Mouse (Mus musculus): ENCODE results near the gene Emp2.

The Emp2 gene

DNA sequence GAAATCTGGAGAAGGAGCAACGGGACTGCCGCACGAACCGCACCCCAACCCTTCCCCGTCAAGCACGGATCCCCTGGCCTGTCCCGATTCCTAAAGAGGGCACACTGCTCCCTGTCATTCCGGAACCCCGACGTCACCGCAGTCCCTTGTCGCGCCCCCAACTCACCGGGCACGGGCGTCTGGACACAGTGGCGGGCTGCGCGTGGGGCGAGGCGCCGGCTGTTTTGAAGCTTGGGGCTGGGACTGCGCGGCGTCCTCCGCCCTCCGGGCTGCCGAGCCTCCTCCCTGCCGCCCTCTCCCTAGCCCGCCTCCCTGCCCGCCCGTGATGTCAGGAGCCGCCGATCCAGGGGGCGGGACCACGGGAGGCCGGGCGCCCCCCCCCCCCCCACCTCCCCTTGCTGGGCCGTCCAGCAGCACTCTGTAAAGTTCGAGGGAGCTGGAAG is at the start of gene Emp2:
Gene Emp2 (minus strand): TSS at position 323 of the 443 bp plus-strand sequence.
- peak; percentile 84 to 91 for DNase-seq

DNA sequence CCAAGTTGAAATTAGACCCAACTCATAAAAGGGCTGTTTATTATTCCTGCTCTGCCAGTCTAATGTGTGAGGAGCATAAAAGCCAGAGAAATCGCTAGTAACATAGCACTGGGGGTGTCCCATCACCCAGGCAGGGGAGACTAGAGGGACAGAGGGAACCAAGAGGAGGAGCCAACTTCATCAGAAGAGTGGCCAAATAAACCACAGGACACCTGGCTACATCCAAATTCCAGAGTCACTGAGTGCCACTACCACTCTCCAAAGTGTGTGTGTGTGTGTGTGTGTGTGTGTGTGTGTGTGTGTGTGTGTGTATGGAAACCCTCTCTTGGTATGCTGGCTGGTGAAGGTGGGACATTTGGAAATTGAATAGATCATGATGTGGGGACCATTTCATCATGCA is 49.3 kb upstream of the Emp2 start:
- no peak for DNase-seq

DNA sequence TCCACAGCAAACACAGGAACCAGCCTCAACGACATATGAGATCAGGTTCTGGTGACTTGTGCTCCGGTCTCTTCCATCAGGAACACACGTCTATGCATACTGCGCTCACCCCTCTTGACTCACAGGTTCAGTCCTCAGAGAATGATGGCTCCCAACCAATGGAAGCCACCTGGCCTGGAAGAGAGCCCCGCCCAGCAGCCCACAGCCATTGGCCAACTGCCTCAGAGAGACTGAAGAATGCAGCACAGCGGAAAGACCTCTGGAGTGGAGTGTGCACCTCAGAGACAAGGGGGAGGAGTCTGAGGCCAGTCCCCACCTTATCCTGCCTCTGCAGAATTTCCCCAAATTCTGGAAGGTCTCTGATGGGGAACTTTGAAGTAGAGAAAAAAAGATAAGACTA is 45.5 kb upstream of the Emp2 start:
- peak in 1 of 2 experiments; percentile 50 for DNase-seq

GRCm38 (mm10) chr16:10358010-10358934 is 44.5 kb upstream of the Emp2 start:
- peak; percentile 75 to 85 for DNase-seq

DNA sequence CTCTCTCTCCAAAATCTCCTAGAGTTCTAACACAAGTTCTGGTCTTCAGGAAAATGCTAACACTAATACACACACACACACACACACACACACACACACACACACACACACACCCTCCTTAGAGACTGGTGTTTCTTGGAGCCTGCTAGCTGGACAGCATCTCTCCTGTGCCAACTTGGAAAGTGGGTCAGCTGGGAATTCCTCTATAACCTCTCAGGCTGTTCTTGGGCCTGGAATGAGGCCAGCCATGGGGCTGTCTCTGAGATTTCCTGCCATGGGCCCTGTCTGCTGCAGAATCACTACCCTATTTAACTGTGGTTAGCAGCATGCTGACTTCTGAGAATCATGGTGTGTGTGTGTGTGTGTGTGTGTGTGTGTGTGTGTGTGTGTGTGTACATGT is 41.2 kb upstream of the Emp2 start:
- peak; percentile 73 to 87 for DNase-seq

DNA sequence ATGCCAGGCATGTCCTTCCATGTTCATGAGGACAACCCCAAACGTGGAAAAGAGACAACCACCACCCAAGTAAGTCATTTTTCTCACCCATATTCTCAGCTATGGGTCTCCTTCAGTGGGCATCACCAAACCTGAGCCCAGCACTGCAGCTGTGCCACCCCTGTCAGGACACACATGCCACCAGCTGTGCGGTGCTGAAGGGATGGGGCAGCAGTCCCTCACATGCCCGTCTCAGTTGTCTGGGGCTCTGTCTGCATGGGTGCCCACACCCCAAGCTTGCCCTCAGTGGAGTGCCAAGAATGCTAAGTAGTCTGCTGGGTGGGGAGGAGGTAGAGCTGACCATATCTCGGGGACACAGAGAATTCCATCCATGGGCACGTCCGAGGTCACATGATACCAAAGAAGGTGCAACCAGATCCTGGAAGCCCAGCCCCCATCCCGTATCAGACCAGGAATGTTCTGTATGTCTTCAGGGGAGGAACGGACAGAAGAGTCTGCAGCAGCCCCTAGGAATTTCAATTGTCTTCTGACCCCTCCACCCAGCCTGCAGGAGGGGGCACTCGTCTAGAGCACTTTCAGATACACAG is 37.4 kb upstream of the Emp2 start:
- DNase-seq: peak; percentile 62 to 87

DNA sequence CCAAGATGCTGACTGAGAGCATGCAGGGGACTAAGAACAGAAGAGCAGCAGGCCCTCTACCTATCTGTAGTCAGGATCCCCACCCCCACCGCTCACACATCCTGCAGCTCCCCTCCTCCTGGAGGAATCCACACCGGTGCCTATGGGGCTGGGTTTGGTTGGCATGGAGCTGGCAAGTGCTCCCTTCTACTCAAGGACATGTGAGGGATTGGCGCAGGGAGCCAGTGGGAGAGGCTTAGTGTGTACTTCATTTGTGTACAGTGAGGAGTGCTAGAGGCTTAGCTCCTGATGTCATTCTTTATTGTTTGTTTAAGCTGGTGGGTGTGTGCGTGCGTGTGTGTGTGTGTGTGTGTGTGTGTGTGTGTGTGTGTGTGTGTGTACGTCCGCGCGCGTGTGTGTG is 36.1 kb upstream of the Emp2 start:
- DNase-seq: peak; percentile 71 to 90

- peak; percentile 72 to 87 for DNase-seq
Measured at GRCm38 (mm10) chr16:10349436-10349835, 35.7 kb upstream of the Emp2 start.

GRCm38 (mm10) chr16:10347551-10347950 is 33.8 kb upstream of the Emp2 start:
- peak; percentile 59 to 83 for DNase-seq

DNA sequence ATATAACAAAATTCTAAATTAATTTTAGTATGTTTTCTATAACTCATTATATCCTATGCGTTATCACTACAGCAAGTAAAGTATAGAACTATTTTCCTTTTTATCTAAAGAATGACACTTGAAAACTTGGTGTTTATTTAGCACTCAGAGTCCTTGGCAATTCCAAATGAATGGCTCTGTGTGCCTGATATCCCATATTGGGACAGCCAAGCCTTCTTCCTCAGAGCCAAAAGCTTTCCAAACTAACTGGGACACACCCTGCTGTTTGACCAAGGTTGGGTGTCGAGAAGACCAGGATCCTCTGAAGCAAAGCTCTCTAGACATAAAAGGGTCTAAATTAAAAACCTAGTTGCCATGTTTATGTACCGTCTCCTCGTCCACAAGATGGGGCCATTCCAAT is 27.3 kb upstream of the Emp2 start:
- DNase-seq: no peak

DNA sequence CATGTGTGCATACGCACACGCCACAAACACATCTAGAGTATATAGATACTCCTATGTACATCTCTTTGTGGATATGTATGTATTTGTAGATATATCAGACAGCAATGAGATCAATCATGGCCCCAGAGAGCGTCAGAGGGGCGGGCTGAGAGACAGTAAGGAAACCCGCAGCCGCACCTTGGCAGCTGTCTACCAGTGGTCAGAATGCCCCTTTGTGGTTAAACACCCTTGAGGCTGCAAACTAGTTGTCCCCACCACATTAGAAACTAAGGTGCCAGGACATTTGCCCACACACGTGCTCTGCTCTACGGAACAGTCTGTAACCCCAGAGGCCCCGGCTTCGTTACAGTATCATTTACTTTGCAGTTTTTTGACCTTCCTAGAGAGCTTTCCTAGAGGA is 26.2 kb upstream of the Emp2 start:
- no peak for DNase-seq

GRCm38 (mm10) chr16:10338601-10339000 is 24.8 kb upstream of the Emp2 start:
- DNase-seq: no peak

GRCm38 (mm10) chr16:10337422-10338197 is 23.8 kb upstream of the Emp2 start:
- DNase-seq: peak; percentile 50 to 82

DNA sequence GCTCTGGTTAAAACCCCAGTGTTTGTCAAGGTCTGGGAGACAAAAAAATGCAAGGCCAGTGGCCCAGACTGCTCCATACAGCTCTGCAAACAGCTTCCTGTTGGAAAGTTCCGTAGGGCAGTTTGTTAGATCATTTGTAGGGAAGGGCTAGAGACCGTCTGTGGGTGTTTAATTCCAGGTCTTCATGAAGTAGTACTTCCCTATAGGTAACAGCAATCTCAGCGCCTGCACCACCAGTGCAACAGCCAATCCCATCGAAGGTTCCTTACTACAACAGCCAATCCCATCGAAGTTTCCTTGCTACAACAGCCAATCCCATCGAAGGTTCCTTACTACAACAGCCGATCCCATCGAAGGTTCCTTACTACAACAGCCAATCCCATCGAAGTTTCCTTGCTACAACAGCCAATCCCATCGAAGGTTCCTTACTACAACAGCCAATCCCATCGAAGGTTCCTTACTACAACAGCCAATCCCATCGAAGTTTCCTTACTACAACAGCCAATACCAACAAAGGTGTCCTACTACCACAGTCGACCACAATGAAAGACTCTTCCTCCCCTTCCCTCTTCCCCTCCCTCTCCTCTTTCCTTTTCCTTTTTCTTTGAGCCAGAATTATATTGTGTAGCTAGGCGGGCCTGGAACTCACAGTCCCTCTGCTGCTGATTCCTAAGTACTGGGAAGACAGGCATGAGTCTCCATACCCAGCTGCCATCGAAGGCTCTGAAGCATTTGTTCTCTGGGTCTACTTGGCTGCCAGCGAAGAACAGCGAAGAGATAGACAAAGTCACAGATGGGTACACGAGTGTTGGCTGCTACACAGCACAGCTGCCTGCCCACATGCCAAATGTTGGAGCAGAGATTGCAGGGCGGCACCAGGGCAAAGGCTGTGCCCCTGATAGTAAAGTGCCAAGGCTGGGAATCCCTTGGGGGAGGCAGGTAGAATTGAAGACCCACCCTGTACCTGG is 23.0 kb upstream of the Emp2 start:
- DNase-seq: no peak

- DNase-seq: no peak
Measured at GRCm38 (mm10) chr16:10335953-10336352, 22.2 kb upstream of the Emp2 start.

DNA sequence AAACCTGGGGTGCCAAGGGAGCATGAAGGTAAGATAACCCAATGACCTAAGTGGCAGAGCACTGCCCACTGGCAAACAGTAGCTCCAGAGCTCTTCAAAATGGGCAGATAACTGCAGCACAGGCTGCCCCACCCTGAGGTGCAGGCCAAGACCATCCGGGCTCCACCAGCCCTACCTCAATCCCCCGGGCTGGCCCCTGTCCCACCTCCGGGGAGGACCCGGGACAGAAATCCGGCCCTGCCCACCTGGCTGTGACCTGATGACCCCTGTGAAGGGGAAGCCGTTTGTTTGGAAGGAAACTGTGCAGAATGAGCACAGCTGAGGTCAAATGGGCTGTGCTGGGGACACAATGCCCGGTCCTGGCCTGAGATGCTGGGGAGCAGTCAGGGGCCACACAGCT is 19.0 kb upstream of the Emp2 start:
- DNase-seq: peak in 1 of 2 experiments; percentile 56

DNA sequence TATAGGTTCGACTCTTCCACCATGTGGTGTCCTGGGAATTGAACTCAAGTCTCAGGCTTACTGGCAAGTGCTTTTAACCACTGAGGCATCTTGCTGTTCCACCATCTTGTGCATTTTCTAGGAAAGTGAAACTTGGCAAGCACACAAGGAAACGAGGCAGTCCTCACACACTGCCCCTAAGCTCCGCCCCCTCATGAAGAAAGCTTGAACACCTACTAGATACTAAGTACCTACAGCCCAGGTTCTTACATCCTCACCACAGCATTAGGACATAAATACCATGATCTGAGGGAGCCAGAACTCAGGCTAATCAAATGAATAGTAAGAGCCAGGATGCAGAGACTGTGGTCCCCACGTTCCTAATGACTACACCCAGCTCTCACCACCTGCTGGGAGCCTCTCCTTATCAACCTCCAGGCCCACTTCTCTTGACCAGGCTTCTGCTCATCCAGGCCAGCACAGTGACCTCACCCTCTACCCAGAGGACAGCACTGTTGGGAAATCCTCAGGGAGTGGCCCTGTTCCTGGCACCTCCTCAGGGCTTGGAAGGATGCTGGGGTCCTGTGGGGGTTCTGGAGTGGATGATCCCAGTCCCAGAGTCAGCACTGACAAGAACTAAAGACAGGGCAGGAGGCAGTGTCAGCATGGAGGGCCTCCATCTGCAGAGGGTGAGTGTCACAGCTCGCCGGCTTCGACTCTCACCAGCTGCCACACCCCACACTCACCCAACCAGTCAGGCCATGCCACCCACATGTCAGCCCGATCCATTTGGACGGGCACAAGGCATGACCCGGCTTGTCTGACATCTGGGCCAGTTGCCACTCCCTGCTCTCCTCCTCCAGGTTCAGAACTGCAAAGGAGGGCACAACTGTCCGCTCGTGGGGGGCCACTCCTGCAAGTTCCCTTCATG is 17.1 kb upstream of the Emp2 start:
- peak in 1 of 2 experiments; percentile 39 for DNase-seq

- peak in 1 of 2 experiments; percentile 71 for DNase-seq
Measured at GRCm38 (mm10) chr16:10327563-10328333, 14.0 kb upstream of the Emp2 start.

DNA sequence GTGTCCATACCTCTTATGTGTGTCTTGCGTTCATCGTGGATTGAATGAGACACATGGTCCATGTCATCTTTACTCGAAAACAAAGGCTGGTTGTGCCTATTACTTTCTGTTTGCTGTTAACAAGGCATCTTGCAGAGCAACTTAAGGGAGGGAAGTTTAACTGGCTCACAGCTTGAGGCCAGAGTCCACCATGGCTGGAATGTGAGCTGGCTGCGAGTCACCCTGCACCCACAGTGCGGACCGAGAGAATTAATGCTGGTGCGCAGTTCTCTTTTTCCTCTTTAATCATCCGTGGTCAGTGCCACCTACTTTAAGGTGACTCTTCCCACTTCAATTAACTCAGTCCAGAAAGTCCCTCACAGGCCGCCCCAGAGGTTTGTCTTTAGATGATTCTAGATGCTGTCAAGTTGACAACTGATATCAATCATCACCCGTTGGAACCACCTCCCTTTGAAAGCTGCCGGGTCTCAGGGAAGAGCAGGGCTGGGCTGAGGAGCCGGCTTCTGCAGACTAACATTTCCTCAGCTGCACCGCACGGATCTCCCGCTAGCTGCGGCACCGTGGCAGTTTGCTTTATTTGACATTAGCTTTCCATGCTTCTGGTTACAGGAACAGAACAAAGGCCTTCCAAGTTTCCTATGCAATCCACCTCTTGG is 6.3 kb upstream of the Emp2 start:
- DNase-seq: no peak

DNA sequence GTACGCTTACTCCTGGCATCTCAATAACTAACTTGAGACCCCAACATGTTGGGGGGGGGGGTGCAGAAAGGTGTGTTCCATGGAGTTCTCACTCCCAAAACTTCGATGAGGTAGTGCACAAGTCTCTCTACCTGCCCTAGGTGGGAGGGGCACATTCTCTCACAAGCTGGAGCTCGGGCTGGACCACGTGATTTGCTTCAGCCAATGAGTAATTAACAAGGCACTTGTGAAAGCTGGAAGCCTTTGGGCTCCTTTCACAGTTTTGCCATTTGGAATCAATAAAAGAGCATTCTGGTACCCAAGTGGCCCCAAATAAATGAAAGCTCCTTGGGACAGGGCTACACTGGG is 3.4 kb upstream of the Emp2 start:
- DNase-seq: no peak
